Mouse (Mus musculus): Measurements from ENCODE around the gene Ghdc. TPM values are rescaled to one million over a fixed set of nuclear protein-coding genes. Genes with fewer than 3 reads are reported as not detected.
"Not testable (repeated sequence)": the region's sequence is repeated elsewhere in the genome, so short reads cannot be mapped to it uniquely, and the experiment has no call there.

Gene Ghdc
- polyA plus RNA-seq, 1 experiment from 2014 or later = 2.4 TPM

DNA sequence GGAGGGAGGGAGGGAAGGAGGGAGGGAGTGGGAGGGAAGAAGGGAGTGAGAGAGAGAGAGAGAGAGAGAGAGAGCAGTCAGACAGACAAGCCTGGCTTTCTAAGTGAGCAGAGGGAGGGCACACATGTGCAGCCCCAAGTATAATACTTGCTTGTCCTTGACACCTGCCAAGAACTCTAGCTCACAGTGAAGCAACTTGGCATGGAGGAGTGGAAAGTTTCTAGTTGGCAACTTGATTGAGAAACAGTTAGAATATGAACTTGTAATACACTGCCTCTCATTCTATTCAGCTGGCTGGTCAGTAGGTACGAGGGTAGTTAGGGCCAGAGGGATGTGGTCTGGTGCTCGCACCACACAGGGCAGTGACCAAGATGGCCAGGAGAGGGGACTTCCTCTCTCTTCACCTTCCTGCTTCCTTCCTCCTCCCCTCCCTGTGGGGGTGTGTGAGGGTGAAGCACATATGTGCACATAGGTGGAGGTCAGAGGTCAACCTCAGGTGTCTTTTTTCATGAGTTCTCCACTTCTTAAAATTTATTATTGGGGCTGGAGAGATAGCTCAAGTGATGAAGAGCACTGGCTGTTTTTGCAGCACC lies 20.8 kb upstream of the Ghdc start:
- Histone ChIP-seq H3K4me1 (ENCODE audit: control insufficient read depth, insufficient read depth, low read length) (no peaks in the 10 kb centered on the region), H3K27me3 (ENCODE audit: control insufficient read depth, insufficient read depth, low read length) (no peaks in the 10 kb centered on the region), H3K27ac (ENCODE audit: low read depth, low read length) (no peak overlapping the region), H3K9ac (ENCODE audit: low read length) (no peak overlapping the region), H3K9me3 (ENCODE audit: control insufficient read depth, low read length) (no peaks in the 10 kb centered on the region), H3K4me3 (ENCODE audit: low read depth, low read length) (no peak overlapping the region), H3K4me2 (ENCODE audit: low read depth) (no peak overlapping the region), H3K36me3 (ENCODE audit: control insufficient read depth, insufficient read depth, low read length) (peaks cover 2% of the 10 kb centered on the region; the same call in 1 of the 2 replicates)
- DNase-seq (ENCODE audit: low spot score) (no peak), ATAC-seq (ENCODE audit: insufficient read depth, low FRiP score, low TSS enrichment) (no peak)
- 87% methylated on average over 2 of the region's 2 CpGs for WGBS

DNA sequence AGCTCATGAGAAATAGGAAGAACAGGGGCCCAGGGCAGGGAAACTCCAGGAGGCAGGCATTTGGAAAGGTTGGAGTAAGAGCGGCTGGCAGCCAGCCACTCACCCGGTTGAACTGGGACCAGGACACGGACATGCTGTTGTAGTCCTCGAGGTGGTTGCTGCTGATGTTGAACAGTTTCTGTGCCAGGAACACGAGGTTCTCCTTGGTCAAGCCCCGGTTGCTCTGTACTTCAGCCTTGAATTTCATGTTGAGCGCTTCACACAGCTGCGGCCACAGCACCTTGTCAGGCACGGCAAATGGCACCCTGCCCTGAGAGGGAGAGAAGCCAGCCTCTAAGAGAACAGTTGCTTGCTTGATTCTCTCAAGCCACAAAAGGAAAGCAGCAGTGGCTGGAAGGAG lies 19.9 kb upstream of the Ghdc start:
- H3K4me1 ChIP-seq (ENCODE audit: control insufficient read depth, insufficient read depth, low read length); ATAC-seq (ENCODE audit: insufficient read depth, low FRiP score, low TSS enrichment); H3K9me3 ChIP-seq (ENCODE audit: control insufficient read depth, low read length); H3K9ac ChIP-seq (ENCODE audit: low read length); H3K4me3 ChIP-seq (ENCODE audit: low read depth, low read length); H3K27me3 ChIP-seq (ENCODE audit: control insufficient read depth, insufficient read depth, low read length); H3K36me3 ChIP-seq (ENCODE audit: control insufficient read depth, insufficient read depth, low read length); DNase-seq (ENCODE audit: low spot score); H3K4me2 ChIP-seq (ENCODE audit: low read depth); H3K27ac ChIP-seq (ENCODE audit: low read depth, low read length): not testable (repeated sequence)
- 89% methylated on average over 9 of the region's 9 CpGs for WGBS

DNA sequence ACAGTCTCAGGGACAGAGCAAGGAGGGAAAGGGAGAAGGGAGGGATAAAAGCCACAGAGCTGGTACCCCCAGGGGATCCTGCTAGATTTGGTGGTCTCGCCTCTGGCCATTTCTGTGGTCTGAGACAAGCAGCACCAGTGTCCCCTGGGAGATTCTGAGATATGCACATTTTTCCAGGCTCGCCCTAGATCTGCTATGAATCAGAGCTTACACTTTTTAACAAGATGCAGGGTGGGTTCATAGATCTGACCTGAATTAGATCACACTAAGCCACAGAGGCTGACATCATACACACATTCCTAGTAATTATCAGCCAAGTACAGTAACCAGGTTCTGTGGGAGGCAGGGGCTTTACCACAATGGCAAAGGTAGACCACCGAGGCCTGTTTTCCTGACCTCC lies 18.9 kb upstream of the Ghdc start:
- Histone ChIP-seq H3K4me3 (ENCODE audit: low read depth, low read length) (no peak overlapping the region), H3K27me3 (ENCODE audit: control insufficient read depth, insufficient read depth, low read length) (no peaks in the 10 kb centered on the region), H3K4me1 (ENCODE audit: control insufficient read depth, insufficient read depth, low read length) (no peaks in the 10 kb centered on the region), H3K27ac (ENCODE audit: low read depth, low read length) (no peak overlapping the region), H3K9ac (ENCODE audit: low read length) (no peak overlapping the region), H3K4me2 (ENCODE audit: low read depth) (no peak overlapping the region), H3K36me3 (ENCODE audit: control insufficient read depth, insufficient read depth, low read length) (no peaks in the 10 kb centered on the region), H3K9me3 (ENCODE audit: control insufficient read depth, low read length) (no peaks in the 10 kb centered on the region)
- 88% methylated on average over 3 of the region's 3 CpGs for WGBS
- DNase-seq (ENCODE audit: low spot score) (no peak), ATAC-seq (ENCODE audit: insufficient read depth, low FRiP score, low TSS enrichment) (no peak)

DNA sequence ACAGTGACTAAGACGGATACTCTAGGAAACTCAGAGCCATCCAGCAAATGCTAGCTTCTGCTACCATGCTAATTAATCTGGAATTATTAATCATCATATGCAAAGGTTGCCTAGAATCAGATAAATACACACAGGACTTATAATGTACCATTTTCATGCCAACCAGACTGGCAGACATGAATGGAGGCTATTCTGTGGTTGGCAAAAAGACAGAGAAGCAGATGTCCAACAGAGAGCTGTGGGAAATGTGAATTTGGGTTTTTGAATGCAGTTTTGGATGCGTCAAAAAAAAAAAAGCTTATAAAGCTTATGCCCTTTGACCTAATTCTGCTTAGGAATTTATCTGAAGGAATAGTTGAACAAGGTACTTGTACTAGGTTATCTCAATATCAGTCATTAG lies 15.0 kb upstream of the Ghdc start:
- H3K4me2 ChIP-seq (ENCODE audit: low read depth) = no peak overlapping the region
- no peak overlapping the region for H3K4me3 ChIP-seq (ENCODE audit: low read depth, low read length)
- ATAC-seq (ENCODE audit: insufficient read depth, low FRiP score, low TSS enrichment) = no peak
- no peaks in the 10 kb centered on the region for H3K4me1 ChIP-seq (ENCODE audit: control insufficient read depth, insufficient read depth, low read length)
- no peaks in the 10 kb centered on the region for H3K36me3 ChIP-seq (ENCODE audit: control insufficient read depth, insufficient read depth, low read length)
- no peak overlapping the region for H3K27ac ChIP-seq (ENCODE audit: low read depth, low read length)
- H3K27me3 ChIP-seq (ENCODE audit: control insufficient read depth, insufficient read depth, low read length) = no peaks in the 10 kb centered on the region
- H3K9ac ChIP-seq (ENCODE audit: low read length) = no peak overlapping the region
- WGBS = 90% methylated on average over 2 of the region's 2 CpGs
- H3K9me3 ChIP-seq (ENCODE audit: control insufficient read depth, low read length) = no peaks in the 10 kb centered on the region
- no peak for DNase-seq (ENCODE audit: low spot score)

DNA sequence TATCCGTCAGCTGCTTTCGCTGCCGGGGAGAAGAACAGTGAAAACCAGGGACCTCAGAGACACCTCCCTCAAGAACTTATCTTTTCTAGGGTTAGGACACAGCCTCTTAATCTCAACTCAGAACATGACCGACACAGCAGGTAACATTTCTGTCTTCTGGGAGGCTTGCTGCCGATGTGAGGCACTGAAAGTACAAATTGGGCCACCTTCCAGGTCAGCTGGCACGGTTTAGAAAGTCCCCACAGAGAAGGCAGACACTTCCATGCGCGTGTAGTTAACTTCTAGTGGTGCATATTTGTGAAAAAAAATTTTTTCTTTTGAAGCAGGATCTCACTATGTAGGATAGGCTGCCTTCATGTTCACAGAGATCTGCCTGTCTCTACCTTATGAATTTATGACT lies 13.5 kb upstream of the Ghdc start:
- H3K4me2 ChIP-seq (ENCODE audit: low read depth) = no peak overlapping the region
- no peaks in the 10 kb centered on the region for H3K4me1 ChIP-seq (ENCODE audit: control insufficient read depth, insufficient read depth, low read length)
- no peak overlapping the region for H3K4me3 ChIP-seq (ENCODE audit: low read depth, low read length)
- no peaks in the 10 kb centered on the region for H3K9me3 ChIP-seq (ENCODE audit: control insufficient read depth, low read length)
- H3K27me3 ChIP-seq (ENCODE audit: control insufficient read depth, insufficient read depth, low read length) = no peaks in the 10 kb centered on the region
- 90% methylated on average over 8 of the region's 8 CpGs for WGBS
- H3K9ac ChIP-seq (ENCODE audit: low read length) = no peak overlapping the region
- H3K27ac ChIP-seq (ENCODE audit: low read depth, low read length) = no peak overlapping the region
- H3K36me3 ChIP-seq (ENCODE audit: control insufficient read depth, insufficient read depth, low read length) = no peaks in the 10 kb centered on the region
- ATAC-seq (ENCODE audit: insufficient read depth, low FRiP score, low TSS enrichment) (no peak), DNase-seq (ENCODE audit: low spot score) (no peak)

DNA sequence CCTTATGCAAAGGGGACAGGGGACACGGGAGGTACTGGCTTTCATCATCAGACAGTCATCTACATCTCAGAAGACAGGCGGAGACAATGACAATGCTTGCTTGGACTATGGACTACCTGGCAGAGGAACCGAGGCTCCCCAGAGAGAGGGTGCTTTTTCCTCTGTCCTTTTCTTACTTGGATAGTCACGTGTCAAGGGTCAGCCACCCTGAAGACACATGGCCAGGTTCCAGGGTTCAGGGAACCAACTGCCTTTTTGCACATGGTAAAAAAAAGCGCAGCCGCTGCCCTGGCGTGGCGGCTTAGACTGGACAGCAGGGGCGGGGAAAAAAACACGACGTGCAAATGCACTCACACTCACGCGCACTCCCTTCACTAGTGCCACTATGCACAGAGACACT lies 11.8 kb upstream of the Ghdc start:
- no peak overlapping the region for H3K9ac ChIP-seq (ENCODE audit: low read length)
- no peaks in the 10 kb centered on the region for H3K4me1 ChIP-seq (ENCODE audit: control insufficient read depth, insufficient read depth, low read length)
- H3K4me3 ChIP-seq (ENCODE audit: low read depth, low read length) = no peak overlapping the region
- H3K36me3 ChIP-seq (ENCODE audit: control insufficient read depth, insufficient read depth, low read length) = no peaks in the 10 kb centered on the region
- no peaks in the 10 kb centered on the region for H3K27me3 ChIP-seq (ENCODE audit: control insufficient read depth, insufficient read depth, low read length)
- ATAC-seq (ENCODE audit: insufficient read depth, low FRiP score, low TSS enrichment) = no peak
- H3K27ac ChIP-seq (ENCODE audit: low read depth, low read length) = no peak overlapping the region
- H3K9me3 ChIP-seq (ENCODE audit: control insufficient read depth, low read length) = no peaks in the 10 kb centered on the region
- no peak overlapping the region for H3K4me2 ChIP-seq (ENCODE audit: low read depth)
- WGBS = 88% methylated on average over 13 of the region's 13 CpGs
- DNase-seq (ENCODE audit: low spot score) = no peak

DNA sequence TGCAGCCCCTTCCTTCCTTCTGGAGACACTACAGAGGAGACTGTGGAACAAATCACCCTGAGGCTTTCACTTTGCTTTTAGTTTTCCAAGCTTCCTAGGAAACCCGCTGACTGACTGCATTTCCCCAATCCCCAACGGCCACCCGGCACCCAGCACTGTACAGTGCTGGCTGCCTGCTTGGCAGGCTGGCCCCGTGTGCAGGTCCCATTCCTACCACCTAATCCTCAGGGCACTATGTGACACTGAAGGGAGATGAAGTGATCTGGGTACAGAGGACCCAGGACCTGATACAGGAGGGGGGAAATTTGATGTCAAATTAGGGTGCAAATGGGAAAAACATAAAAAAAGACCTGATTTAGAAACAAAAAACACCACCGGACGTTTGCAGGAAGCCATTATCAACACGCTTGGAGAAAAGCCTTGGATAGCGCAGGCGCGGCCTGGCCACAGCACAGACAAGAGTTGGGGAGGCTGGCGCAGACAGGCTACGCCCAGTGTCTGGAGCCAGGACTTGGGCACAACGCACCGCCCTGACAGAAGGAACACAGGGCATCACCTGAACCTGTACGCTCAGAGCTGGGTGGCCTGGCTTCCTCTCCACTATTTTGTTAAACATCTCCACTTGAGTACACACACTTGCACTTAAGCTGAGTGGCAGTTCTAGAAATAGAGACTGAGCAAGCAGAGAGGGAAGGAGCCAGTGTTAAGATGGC lies 11.2 kb upstream of the Ghdc start:
- no peak for ATAC-seq (ENCODE audit: insufficient read depth, low FRiP score, low TSS enrichment)
- Histone ChIP-seq H3K4me1 (ENCODE audit: control insufficient read depth, insufficient read depth, low read length) (no peaks in the 10 kb centered on the region), H3K27ac (ENCODE audit: low read depth, low read length) (no peak overlapping the region), H3K27me3 (ENCODE audit: control insufficient read depth, insufficient read depth, low read length) (no peaks in the 10 kb centered on the region), H3K4me3 (ENCODE audit: low read depth, low read length) (no peak overlapping the region), H3K9ac (ENCODE audit: low read length) (no peak overlapping the region), H3K4me2 (ENCODE audit: low read depth) (no peak overlapping the region), H3K36me3 (ENCODE audit: control insufficient read depth, insufficient read depth, low read length) (no peaks in the 10 kb centered on the region), H3K9me3 (ENCODE audit: control insufficient read depth, low read length) (no peaks in the 10 kb centered on the region)
- WGBS = 92% methylated on average over 15 of the region's 15 CpGs
- no peak for DNase-seq (ENCODE audit: low spot score)

DNA sequence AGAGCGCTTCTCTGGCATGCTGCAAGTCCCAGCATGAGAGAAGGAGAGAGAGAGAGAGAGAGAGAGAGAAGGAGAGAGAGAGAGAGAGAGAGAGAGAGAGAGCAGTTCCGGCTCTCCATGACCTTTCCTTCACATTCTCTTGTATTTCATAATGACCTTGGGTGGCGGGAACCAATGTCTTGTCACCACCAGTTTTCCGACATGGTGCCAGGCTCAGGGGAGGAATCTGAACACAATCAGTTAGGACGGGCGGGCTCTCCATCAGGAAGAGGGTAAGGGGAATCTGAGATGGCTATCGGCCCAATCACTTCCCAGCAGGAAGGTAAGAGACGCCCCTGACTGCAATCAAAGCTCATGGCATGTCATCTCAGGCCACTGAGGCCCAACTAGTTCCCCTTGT lies 9.5 kb upstream of the Ghdc start:
- Histone ChIP-seq H3K27ac (ENCODE audit: low read depth, low read length) (no peak overlapping the region), H3K4me2 (ENCODE audit: low read depth) (no peak overlapping the region), H3K4me1 (ENCODE audit: control insufficient read depth, insufficient read depth, low read length) (no peaks in the 10 kb centered on the region), H3K36me3 (ENCODE audit: control insufficient read depth, insufficient read depth, low read length) (no peaks in the 10 kb centered on the region), H3K27me3 (ENCODE audit: control insufficient read depth, insufficient read depth, low read length) (no peaks in the 10 kb centered on the region), H3K9ac (ENCODE audit: low read length) (no peak overlapping the region), H3K9me3 (ENCODE audit: control insufficient read depth, low read length) (no peaks in the 10 kb centered on the region), H3K4me3 (ENCODE audit: low read depth, low read length) (no peak overlapping the region)
- ATAC-seq (ENCODE audit: insufficient read depth, low FRiP score, low TSS enrichment) (no peak), DNase-seq (ENCODE audit: low spot score) (no peak)
- 82% methylated on average over 8 of the region's 8 CpGs for WGBS

DNA sequence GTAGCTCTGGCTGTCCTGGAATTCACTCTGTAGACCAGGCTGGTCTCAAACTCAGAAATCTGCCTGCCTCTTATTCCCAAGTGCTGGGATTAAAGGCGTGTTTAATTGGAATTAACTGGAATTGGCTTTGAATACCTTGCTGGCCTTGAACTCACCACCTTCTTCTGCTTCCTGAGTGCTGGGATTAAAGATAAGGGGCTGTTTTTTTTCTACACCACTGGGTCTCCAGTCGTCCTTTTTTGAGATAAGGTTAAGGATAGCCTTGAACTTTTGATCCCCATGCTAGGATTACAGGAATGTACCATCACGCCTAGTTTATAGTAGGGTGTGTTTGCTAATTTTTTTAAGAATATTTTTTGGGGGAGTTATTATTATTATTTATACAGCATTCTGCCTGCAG lies 7.3 kb upstream of the Ghdc start:
- 71% methylated on average over 3 of the region's 3 CpGs for WGBS
- H3K9me3 ChIP-seq (ENCODE audit: control insufficient read depth, low read length) = no peaks in the 10 kb centered on the region
- H3K27ac ChIP-seq (ENCODE audit: low read depth, low read length) = no peak overlapping the region
- no peaks in the 10 kb centered on the region for H3K4me1 ChIP-seq (ENCODE audit: control insufficient read depth, insufficient read depth, low read length)
- no peaks in the 10 kb centered on the region for H3K27me3 ChIP-seq (ENCODE audit: control insufficient read depth, insufficient read depth, low read length)
- no peak overlapping the region for H3K9ac ChIP-seq (ENCODE audit: low read length)
- no peak overlapping the region for H3K4me3 ChIP-seq (ENCODE audit: low read depth, low read length)
- no peak overlapping the region for H3K4me2 ChIP-seq (ENCODE audit: low read depth)
- no peaks in the 10 kb centered on the region for H3K36me3 ChIP-seq (ENCODE audit: control insufficient read depth, insufficient read depth, low read length)
- DNase-seq (ENCODE audit: low spot score) (no peak), ATAC-seq (ENCODE audit: insufficient read depth, low FRiP score, low TSS enrichment) (no peak)
